Mouse (Mus musculus): ENCODE measurements at regions not wholly inside any gene's neighbourhood (a gene's known extent, or its start where the extent isn't known, plus 50 kb on each side); places are given as distances from the start of the nearest gene placed in this dataset.
"Not testable (repeated sequence)": the region's sequence is repeated elsewhere in the genome, so short reads cannot be mapped to it uniquely, and the experiment has no call there.

DNA sequence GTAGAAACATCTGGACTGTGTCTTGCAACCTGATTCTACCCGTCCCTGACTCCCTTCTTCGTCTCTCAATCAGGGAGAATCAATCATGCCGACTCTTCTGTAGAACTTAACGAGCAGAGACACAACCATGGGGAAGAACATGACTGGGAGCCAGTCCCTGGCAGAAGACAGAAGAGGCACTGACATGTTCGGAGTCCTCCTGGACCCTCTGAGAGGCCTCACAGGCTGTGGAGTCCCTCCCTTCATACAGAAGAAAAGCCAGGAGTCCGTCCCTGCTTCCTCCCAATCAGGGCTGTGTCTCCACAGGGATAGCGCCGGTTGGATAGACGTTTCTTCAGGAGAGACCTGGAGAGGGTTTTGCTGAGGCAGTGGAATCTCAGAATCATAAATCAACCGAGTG, 139.2 kb upstream of the Sulf2 start:
- H3K27ac ChIP-seq (replicated peaks; ENCODE audit: low read depth, low read length): peak overlapping the region; percentile 55
- TF ChIP-seq POLR2A (IDR thresholded peaks at IDR 0.05; ENCODE audit: borderline replicate concordance, extremely low read depth, insufficient read depth, insufficient read length): no peak
- H3K4me1 ChIP-seq (ENCODE audit: control insufficient read depth, insufficient read depth, low read length): peaks cover 37% of the 10 kb centered on the region
- ATAC-seq (ENCODE audit: low FRiP score, low read depth): no peak
- no peak overlapping the region for H3K4me3 ChIP-seq (replicated peaks; ENCODE audit: low read length)
- H3K9ac ChIP-seq (ENCODE audit: low read depth, low read length, severe bottlenecking): no peak overlapping the region
- H3K27me3 ChIP-seq (ENCODE audit: control insufficient read depth, insufficient read depth, low read length): no peaks in the 10 kb centered on the region
- peak; percentile 43 for DNase-seq (ENCODE audit: low spot score)
- no peaks in the 10 kb centered on the region for H3K9me3 ChIP-seq (ENCODE audit: control insufficient read depth, low read length)
- WGBS: 23% methylated on average over 10 of the region's 10 CpGs
- H3K36me3 ChIP-seq (ENCODE audit: control insufficient read depth, insufficient read depth, low read length): no peaks in the 10 kb centered on the region
- H3K4me2 ChIP-seq (replicated peaks; ENCODE audit: low read depth, low read length, severe bottlenecking): no peak overlapping the region

DNA sequence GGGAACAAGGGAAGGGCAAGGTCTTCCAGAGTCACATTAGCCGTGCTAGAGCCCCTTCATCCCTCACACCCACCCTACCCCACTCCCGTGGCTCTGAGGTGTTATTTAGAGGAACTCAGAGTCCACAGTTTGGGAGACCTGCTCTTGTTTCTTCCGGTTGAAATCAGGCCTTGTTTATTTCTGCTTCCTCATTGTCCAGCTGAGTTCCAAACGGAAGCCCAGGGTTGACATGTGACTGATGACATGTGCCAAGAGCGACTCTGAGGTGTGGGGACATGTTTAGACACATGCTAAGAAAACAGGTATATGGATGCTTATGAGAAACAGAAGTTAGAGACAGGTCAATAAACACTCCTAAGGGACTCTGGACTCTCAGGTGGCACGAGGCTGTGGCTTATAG, 137.5 kb upstream of the Sulf2 start:
- Histone ChIP-seq H3K4me1 (ENCODE audit: control insufficient read depth, insufficient read depth, low read length) (peaks cover 37% of the 10 kb centered on the region), H3K4me2 (replicated peaks; ENCODE audit: low read depth, low read length, severe bottlenecking) (no peak overlapping the region), H3K9ac (ENCODE audit: low read depth, low read length, severe bottlenecking) (no peak overlapping the region), H3K27ac (replicated peaks; ENCODE audit: low read depth, low read length) (no peak overlapping the region), H3K36me3 (ENCODE audit: control insufficient read depth, insufficient read depth, low read length) (no peaks in the 10 kb centered on the region), H3K4me3 (replicated peaks; ENCODE audit: low read length) (no peak overlapping the region), H3K27me3 (ENCODE audit: control insufficient read depth, insufficient read depth, low read length) (no peaks in the 10 kb centered on the region), H3K9me3 (ENCODE audit: control insufficient read depth, low read length) (no peaks in the 10 kb centered on the region)
- WGBS: 72% methylated on average over 6 of the region's 6 CpGs
- TF ChIP-seq POLR2A (IDR thresholded peaks at IDR 0.05; ENCODE audit: borderline replicate concordance, extremely low read depth, insufficient read depth, insufficient read length): no peak
- no peak for ATAC-seq (ENCODE audit: low FRiP score, low read depth)
- DNase-seq (ENCODE audit: low spot score): no peak

DNA sequence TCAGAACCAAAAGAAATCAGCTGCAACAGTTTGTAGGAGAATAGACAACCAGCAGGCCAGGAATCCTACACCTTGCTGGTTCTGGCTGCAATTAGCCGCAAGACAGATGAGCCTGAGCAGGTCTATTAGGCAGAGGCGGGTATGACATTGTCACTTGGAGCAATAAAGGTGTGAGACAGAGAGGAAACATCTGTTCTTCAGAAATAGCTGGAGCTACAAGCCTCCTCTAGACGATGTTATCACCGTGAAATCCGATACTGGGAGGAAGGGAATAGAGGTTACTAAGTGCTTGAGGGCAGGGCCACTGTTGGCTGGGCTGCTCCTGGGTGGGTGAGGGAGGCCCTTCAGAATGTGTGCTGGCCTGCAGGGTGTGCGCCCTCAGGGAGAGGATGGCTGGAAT, 135.8 kb upstream of the Sulf2 start:
- no peak overlapping the region for H3K9ac ChIP-seq (ENCODE audit: low read depth, low read length, severe bottlenecking)
- H3K36me3 ChIP-seq (ENCODE audit: control insufficient read depth, insufficient read depth, low read length): no peaks in the 10 kb centered on the region
- DNase-seq (ENCODE audit: low spot score) (peak; percentile 34), ATAC-seq (ENCODE audit: low FRiP score, low read depth) (peak; percentile 56)
- H3K27ac ChIP-seq (replicated peaks; ENCODE audit: low read depth, low read length): peak overlapping the region; percentile 26; the same call in 1 of the 2 replicates
- WGBS: 6% methylated on average over 6 of the region's 6 CpGs
- no peaks in the 10 kb centered on the region for H3K9me3 ChIP-seq (ENCODE audit: control insufficient read depth, low read length)
- no peak overlapping the region for H3K4me3 ChIP-seq (replicated peaks; ENCODE audit: low read length)
- no peak for TF ChIP-seq POLR2A (IDR thresholded peaks at IDR 0.05; ENCODE audit: borderline replicate concordance, extremely low read depth, insufficient read depth, insufficient read length)
- H3K4me2 ChIP-seq (replicated peaks; ENCODE audit: low read depth, low read length, severe bottlenecking): no peak overlapping the region
- H3K4me1 ChIP-seq (ENCODE audit: control insufficient read depth, insufficient read depth, low read length): peaks cover 37% of the 10 kb centered on the region
- no peaks in the 10 kb centered on the region for H3K27me3 ChIP-seq (ENCODE audit: control insufficient read depth, insufficient read depth, low read length)

DNA sequence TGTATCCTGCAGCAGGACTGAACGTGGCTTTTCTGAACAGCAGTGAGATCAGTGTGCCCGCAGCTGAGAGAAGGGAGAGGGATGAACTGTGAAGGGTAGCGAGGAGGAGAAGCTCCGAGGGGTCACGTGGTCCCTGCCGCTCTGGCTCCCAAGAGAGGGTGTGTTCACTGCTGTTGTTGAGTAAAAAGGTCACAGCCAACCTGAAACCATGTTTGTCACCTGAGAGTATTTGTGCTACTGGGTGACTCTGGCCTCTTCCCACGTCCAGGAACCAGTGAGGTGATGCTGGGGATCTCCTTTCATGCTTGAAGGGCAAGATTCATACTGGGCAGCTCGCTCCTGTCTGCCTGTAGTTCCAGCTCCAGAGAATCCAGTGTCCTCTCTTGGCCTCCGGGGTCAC, 135.4 kb upstream of the Sulf2 start:
- WGBS: 22% methylated on average over 9 of the region's 9 CpGs
- ATAC-seq (ENCODE audit: low FRiP score, low read depth) (no peak), DNase-seq (ENCODE audit: low spot score) (no peak)
- Histone ChIP-seq H3K27ac (replicated peaks; ENCODE audit: low read depth, low read length) (peak overlapping the region; percentile 26; the same call in 1 of the 2 replicates), H3K36me3 (ENCODE audit: control insufficient read depth, insufficient read depth, low read length) (no peaks in the 10 kb centered on the region), H3K27me3 (ENCODE audit: control insufficient read depth, insufficient read depth, low read length) (no peaks in the 10 kb centered on the region), H3K9ac (ENCODE audit: low read depth, low read length, severe bottlenecking) (no peak overlapping the region; the same call in 1 of the 2 replicates), H3K9me3 (ENCODE audit: control insufficient read depth, low read length) (no peaks in the 10 kb centered on the region), H3K4me3 (replicated peaks; ENCODE audit: low read length) (no peak overlapping the region), H3K4me1 (ENCODE audit: control insufficient read depth, insufficient read depth, low read length) (peaks cover 37% of the 10 kb centered on the region), H3K4me2 (replicated peaks; ENCODE audit: low read depth, low read length, severe bottlenecking) (no peak overlapping the region)
- TF ChIP-seq POLR2A (IDR thresholded peaks at IDR 0.05; ENCODE audit: borderline replicate concordance, extremely low read depth, insufficient read depth, insufficient read length): no peak

DNA sequence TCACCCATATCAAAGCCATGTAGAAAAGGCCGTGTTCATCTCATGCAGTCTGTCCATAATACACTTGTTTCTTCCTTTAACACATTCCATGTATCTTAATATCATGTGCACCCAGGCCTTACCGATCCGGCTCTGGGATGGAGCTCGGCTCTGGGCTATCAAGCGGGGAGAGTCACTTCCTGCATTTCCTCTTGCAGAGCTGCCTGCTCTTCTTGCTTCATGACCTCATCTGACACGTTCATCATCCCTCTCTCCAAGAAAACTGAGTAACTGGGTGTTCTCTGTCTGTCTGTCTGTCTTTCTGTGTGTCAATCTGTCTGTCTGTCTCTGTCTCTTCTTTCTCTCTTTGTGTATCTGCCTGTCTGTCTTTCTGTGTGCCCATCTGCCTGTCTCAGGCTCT, 133.7 kb upstream of the Sulf2 start:
- peaks cover 23% of the 10 kb centered on the region for H3K4me1 ChIP-seq (ENCODE audit: control insufficient read depth, insufficient read depth, low read length)
- H3K36me3 ChIP-seq (ENCODE audit: control insufficient read depth, insufficient read depth, low read length): no peaks in the 10 kb centered on the region
- 82% methylated on average over 6 of the region's 6 CpGs for WGBS
- DNase-seq (ENCODE audit: low spot score): no peak
- no peak overlapping the region for H3K4me3 ChIP-seq (replicated peaks; ENCODE audit: low read length)
- no peaks in the 10 kb centered on the region for H3K9me3 ChIP-seq (ENCODE audit: control insufficient read depth, low read length)
- H3K27ac ChIP-seq (replicated peaks; ENCODE audit: low read depth, low read length): no peak overlapping the region
- no peak for ATAC-seq (ENCODE audit: low FRiP score, low read depth)
- H3K9ac ChIP-seq (ENCODE audit: low read depth, low read length, severe bottlenecking): no peak overlapping the region
- H3K27me3 ChIP-seq (ENCODE audit: control insufficient read depth, insufficient read depth, low read length): no peaks in the 10 kb centered on the region
- TF ChIP-seq POLR2A (IDR thresholded peaks at IDR 0.05; ENCODE audit: borderline replicate concordance, extremely low read depth, insufficient read depth, insufficient read length): no peak
- H3K4me2 ChIP-seq (replicated peaks; ENCODE audit: low read depth, low read length, severe bottlenecking): no peak overlapping the region

DNA sequence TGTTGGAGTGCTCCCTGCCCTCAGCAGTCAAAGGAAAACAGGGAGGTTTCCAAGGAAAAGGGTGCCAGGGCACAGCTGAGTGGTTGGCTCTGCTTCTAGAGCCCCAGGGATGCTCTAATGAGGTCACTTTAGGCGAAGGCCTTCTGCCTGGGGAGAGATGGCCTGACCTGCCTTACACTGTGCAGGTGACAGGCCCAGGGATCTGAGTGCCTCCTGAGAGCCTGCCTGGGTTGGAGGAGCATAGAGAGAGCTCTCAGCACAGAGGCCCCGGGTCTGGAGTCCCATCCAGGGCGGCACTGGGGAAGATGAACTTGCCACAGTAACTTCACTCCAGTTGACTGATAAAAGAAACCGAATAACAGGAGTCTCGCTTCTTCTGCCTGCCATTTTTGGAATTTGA, 125.7 kb upstream of the Sulf2 start:
- not testable (repeated sequence) for DNase-seq (ENCODE audit: low spot score); ATAC-seq (ENCODE audit: low FRiP score, low read depth); H3K27me3 ChIP-seq (ENCODE audit: control insufficient read depth, insufficient read depth, low read length); H3K4me3 ChIP-seq (replicated peaks; ENCODE audit: low read length); H3K9me3 ChIP-seq (ENCODE audit: control insufficient read depth, low read length); H3K36me3 ChIP-seq (ENCODE audit: control insufficient read depth, insufficient read depth, low read length); H3K27ac ChIP-seq (replicated peaks; ENCODE audit: low read depth, low read length); H3K4me1 ChIP-seq (ENCODE audit: control insufficient read depth, insufficient read depth, low read length); H3K9ac ChIP-seq (ENCODE audit: low read depth, low read length, severe bottlenecking); H3K4me2 ChIP-seq (replicated peaks; ENCODE audit: low read depth, low read length, severe bottlenecking)
- WGBS: no CpG with 5 or more reads among the region's 5 CpGs

All from limb, embryonic 14.5 days (tissue).